Mouse (Mus musculus) spleen, adult 18-20 months (tissue): ENCODE data around the gene Olfr808.

Experiments
- DNase-seq, 2 experiments: peaks; one replicate each; pipeline ENCODE4 v3.0.0; 2022; ENCODE audit warnings: mixed read lengths in 2 of 2

Gene Olfr808

DNA sequence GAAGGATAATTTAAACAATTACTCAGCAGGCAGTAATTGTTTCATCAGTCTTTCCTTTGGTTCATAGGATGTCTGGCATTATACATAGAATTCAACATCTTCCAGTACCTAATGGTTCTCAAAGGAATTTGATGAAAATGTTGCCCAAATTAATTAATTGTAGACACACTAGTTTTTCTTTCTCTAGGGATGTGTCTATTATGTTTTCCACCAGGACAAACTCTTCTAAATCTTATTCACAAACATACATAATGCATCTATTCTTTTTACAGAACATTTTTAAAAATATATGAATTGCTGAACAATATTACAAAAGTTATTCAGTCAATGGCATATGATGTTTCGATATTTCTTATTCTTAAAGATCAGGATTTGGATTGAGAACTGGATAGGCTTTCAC, at the start of gene Olfr808:
TSS of gene Olfr808 (plus strand) at position 301 of the 400 bp plus-strand sequence.
- no peak for DNase-seq

GRCm38 (mm10) chr10:129729275-129729674, 36.0 kb upstream of the Olfr808 start, which contains the start of gene Olfr805:
Gene Olfr805 (minus strand): TSS chr10:129729375.
- DNase-seq = no peak

DNA sequence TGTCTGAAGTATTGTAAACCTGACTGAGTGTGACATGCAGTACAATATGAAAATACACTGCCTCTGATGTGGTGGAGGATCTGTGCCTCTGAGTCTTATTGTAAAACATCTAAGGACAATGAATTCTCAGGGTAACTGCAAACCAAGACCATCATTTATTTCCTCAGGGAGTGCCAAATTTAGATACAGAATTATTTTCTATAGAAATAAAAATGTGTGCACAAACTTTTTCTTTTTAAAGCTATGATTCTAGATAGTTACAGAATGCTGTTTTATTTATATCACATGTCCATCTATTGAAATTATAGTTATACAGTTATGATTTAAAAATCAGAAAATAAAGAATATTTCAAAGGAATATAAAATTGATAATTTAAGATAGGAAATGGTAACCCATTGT, 23.5 kb upstream of the Olfr808 start, which contains the start of gene Olfr806:
TSS of gene Olfr806 (minus strand) at position 101 of the 400 bp plus-strand sequence.
- no peak for DNase-seq

- no peak for DNase-seq
Measured at GRCm38 (mm10) chr10:129757693-129758092, 7.6 kb upstream of the Olfr808 start, which contains the start of gene Olfr807. Gene Olfr807 (minus strand): TSS chr10:129757793.

DNA sequence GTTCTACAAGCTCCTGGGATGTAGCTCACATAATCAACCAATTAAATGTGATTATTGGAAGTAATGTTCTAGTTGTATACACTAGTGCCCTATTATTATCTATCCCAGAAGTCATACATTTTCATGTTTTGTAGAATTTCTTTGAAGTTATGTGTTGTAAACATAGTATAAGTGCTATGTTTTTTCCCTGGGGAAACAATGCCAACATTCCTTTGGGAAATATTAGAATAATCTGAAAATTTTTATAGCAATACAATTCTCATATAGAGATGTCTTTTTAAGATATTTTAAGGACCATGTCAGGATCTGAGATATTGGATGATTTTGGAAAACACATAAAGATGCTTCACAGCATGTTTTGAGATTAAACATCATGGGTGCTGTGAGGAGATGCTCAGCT, 9.1 kb downstream of the Olfr808 start, which contains the start of gene Olfr809:
TSS of gene Olfr809 (plus strand) at position 301 of the 400 bp plus-strand sequence.
- DNase-seq = no peak

GRCm38 (mm10) chr10:129778123-129778522, 12.8 kb downstream of the Olfr808 start:
- DNase-seq = no peak

- no peak for DNase-seq
Measured at GRCm38 (mm10) chr10:129794817-129795216, 29.5 kb downstream of the Olfr808 start, which contains the start of gene Olfr810. Gene Olfr810 (minus strand): TSS chr10:129794917.

DNA sequence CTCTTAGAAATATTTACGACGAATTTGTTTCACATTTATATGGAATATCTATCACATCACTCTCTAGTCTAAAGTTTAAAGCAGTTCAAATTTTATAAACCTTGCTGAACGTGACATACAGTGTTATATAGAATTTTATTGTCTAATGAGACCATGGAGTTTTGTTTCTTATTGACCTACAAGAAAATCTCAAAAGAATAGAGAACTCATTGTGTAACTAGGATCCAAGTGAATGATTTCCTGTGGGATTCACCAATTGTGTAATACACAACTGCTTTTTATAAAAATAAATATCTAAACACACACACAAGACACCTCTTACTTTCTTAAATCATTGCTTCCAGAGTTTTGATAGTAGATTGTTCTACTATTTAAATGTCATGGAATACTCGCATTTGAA, 39.0 kb downstream of the Olfr808 start, which contains the start of gene Olfr811:
TSS of gene Olfr811 (minus strand) at position 101 of the 400 bp plus-strand sequence.
- no peak for DNase-seq
